Mouse (Mus musculus) embryonic fibroblast, embryonic 13.5 days (primary cell): ENCODE data around the gene Cerkl. TPM values are rescaled to one million over a fixed set of nuclear protein-coding genes. Genes with fewer than 3 reads are reported as not detected.

Experiments used
- H3K27ac ChIP-seq: 2 replicates; pipeline ENCODE4 v1.5.1; 2012; ENCODE audit warnings: low read length, control low read depth, inconsistent platforms; ENCODE audit not compliant: insufficient read depth
- H3K4me1 ChIP-seq: 2 replicates; pipeline ENCODE4 v1.6.1; 2011; ENCODE audit warnings: low read length; ENCODE audit not compliant: control insufficient read depth, insufficient read depth
- H3K4me3 ChIP-seq: 2 replicates; pipeline ENCODE4 v1.5.1; 2011; ENCODE audit warnings: mild to moderate bottlenecking, control low read depth, low read length; ENCODE audit not compliant: insufficient read depth
- CTCF ChIP-seq: IDR thresholded peaks from 2 replicates; pipeline ENCODE4 v1.5.1; 2011; ENCODE audit warnings: mild to moderate bottlenecking, control low read depth, low read length, moderate library complexity, borderline replicate concordance; ENCODE audit not compliant: insufficient read depth
- POLR2A ChIP-seq: IDR thresholded peaks from 2 replicates; pipeline ENCODE4 v1.6.1; 2011; ENCODE audit warnings: low read depth, mild to moderate bottlenecking, control low read depth, low read length, moderate library complexity
- polyA plus RNA-seq: library from polyadenylated mRNA; stranded (reverse); fragments of >200 nt; gene quantifications from 2 replicates; pipeline ENCODE4 v1.2.4, GENCODE M21; 2011; ENCODE audit warnings: low read depth; ENCODE audit not compliant: missing spikeins, insufficient read length

The Cerkl gene
- polyA plus RNA-seq, 1 experiment = 2.2 TPM

GRCm38 (mm10) chr2:79328079-79328478, 128.5 kb downstream of the Cerkl start:
- TF ChIP-seq POLR2A (no peak), CTCF (no peak)
- H3K4me3 ChIP-seq = no peak overlapping the region
- H3K4me1 ChIP-seq = no peaks in the 10 kb centered on the region
- no peak overlapping the region for H3K27ac ChIP-seq

- no peak overlapping the region for H3K4me3 ChIP-seq
- TF ChIP-seq POLR2A (no peak), CTCF (no peak)
- H3K4me1 ChIP-seq = no peaks in the 10 kb centered on the region
- H3K27ac ChIP-seq = no peak overlapping the region
These were observed 140.3 kb downstream of the Cerkl start for GRCm38 (mm10) chr2:79316182-79316880.

DNA sequence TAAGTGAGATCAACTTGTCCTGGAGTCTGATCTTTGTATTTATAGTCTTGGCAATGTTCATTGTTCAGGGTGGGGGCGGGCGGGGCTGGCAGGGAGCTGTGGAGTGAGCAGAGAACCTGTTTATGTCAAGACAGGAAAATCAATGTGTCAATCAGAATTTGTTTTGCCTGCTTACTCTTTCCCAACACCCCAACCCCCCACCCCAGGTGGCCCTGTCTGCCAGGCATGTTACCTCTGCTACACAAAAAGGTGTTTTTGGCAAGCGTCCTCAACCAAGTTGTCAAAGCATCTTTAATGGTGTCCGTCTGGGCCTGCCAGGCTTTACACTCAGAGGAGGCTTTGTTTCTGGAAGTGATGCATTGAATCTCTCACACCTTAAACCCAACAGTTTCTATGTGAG, 141.5 kb downstream of the Cerkl start:
- Histone ChIP-seq H3K4me3 (no peak overlapping the region), H3K27ac (no peak overlapping the region), H3K4me1 (no peaks in the 10 kb centered on the region)
- TF ChIP-seq POLR2A (no peak), CTCF (no peak)

DNA sequence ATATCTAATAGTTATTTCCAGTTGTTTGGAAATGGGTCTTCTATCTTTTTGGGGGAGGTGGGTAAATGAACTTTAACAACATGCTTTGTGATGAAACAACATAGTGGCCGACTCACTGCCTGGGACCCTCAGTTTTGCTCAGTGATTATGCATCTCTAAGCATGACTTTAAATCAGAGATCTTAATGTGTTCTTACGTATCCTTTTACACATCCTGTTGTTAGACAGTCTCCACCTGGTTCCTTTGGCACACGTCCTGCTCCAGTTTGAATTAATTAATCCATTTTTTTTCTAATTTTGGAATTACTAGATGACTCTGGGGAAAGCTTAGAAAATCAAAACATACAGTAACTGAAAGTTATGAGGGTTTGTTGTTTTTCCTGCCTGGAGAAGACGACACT, 144.1 kb downstream of the Cerkl start:
- TF ChIP-seq POLR2A (no peak), CTCF (no peak)
- no peak overlapping the region for H3K27ac ChIP-seq
- no peak overlapping the region for H3K4me3 ChIP-seq
- H3K4me1 ChIP-seq = no peaks in the 10 kb centered on the region

DNA sequence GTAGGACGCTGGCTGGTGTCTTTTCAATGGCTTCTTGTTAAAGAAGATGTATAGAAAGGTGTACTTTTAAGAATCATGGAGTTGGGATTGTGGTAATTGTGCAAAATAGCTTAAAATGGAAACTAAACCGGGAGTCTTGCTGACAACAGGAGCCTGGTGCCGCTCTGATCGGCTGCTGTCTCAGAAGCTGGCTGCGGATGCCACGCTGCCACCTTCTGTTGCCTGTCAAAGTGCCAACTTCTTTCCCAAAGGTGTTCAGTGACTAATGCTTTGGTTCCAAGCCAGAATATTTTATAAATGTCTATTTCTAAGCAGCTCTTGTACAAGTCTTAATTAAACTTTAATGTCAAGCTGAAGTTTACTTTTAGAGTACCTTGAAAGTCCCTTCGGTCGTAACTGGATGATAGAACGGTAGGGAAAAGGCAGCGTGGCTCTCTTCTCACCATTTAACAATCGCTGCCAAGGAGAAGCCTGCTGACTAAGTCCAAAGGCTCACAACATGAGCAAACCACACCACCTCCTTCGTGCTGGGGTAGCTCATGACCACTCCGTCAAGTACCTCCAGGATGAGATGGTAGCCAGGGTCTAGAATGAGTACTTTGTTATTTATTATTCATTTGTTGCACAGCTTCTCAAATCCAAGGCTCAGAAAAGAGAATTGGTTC, 147.0 kb downstream of the Cerkl start:
- TF ChIP-seq CTCF = no peak
- no peak for TF ChIP-seq POLR2A
- H3K4me1 ChIP-seq = no peaks in the 10 kb centered on the region
- no peak overlapping the region for H3K4me3 ChIP-seq
- no peak overlapping the region for H3K27ac ChIP-seq

DNA sequence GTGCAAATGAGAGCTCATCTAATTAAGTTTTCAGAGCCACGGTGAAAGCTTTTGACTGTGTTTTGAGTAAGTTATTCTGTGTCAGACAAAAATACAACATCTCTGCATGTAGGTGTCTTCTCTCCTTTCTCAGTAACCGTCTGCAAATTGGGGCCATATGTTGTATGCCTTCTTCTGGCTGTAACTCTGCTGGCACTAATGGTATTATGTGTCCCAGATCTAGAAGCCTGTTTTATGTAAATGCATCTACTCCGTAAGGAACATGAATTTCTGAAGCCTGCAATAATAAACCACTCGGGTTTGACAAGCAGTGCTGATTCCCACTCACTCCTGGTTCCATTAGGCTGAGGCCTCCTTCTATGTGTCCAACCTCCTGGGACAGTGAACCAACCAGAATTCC, 149.0 kb downstream of the Cerkl start:
- Histone ChIP-seq H3K4me3 (no peak overlapping the region), H3K4me1 (no peaks in the 10 kb centered on the region), H3K27ac (no peak overlapping the region)
- TF ChIP-seq CTCF (no peak), POLR2A (no peak)

GRCm38 (mm10) chr2:79302398-79302797, 154.2 kb downstream of the Cerkl start:
- no peak overlapping the region for H3K27ac ChIP-seq
- H3K4me3 ChIP-seq = no peak overlapping the region
- H3K4me1 ChIP-seq = no peaks in the 10 kb centered on the region
- TF ChIP-seq POLR2A (no peak), CTCF (no peak)

DNA sequence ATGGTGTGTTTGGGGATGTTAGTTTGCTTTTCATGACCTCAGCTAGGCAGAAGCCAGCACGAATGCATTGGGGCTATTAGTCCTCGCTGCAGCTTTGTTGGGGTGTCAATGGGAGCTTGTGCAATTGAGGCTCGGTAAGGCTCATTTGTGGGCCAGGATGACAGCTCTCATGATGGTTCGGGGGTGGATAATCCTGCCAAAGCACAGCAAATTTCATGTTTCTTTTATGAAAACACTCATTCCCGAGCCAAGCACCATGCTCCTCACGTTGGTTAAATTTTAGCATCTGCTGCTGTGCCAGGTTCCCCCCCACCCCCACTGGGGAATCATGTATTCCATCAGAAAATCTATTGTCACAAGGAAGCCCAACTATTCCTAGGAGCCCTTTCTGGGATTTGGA, 164.2 kb downstream of the Cerkl start:
- H3K4me3 ChIP-seq = no peak overlapping the region
- TF ChIP-seq CTCF (no peak), POLR2A (no peak)
- H3K4me1 ChIP-seq = no peaks in the 10 kb centered on the region
- H3K27ac ChIP-seq = no peak overlapping the region

GRCm38 (mm10) chr2:79291922-79292321, 164.7 kb downstream of the Cerkl start:
- Histone ChIP-seq H3K27ac (no peak overlapping the region), H3K4me3 (no peak overlapping the region), H3K4me1 (no peaks in the 10 kb centered on the region)
- TF ChIP-seq CTCF = no peak

- no peaks in the 10 kb centered on the region for H3K4me1 ChIP-seq
- H3K4me3 ChIP-seq = no peak overlapping the region
- no peak overlapping the region for H3K27ac ChIP-seq
These were observed 166.4 kb downstream of the Cerkl start for GRCm38 (mm10) chr2:79290149-79290548.

More at GRCm38 (mm10) chr2:79290149-79290548, 166.4 kb downstream of the Cerkl start:
- no peak for TF ChIP-seq POLR2A
- no peak for TF ChIP-seq CTCF
